Mouse (Mus musculus): Measurements from ENCODE around the gene Slc43a1.

The Slc43a1 gene

DNA sequence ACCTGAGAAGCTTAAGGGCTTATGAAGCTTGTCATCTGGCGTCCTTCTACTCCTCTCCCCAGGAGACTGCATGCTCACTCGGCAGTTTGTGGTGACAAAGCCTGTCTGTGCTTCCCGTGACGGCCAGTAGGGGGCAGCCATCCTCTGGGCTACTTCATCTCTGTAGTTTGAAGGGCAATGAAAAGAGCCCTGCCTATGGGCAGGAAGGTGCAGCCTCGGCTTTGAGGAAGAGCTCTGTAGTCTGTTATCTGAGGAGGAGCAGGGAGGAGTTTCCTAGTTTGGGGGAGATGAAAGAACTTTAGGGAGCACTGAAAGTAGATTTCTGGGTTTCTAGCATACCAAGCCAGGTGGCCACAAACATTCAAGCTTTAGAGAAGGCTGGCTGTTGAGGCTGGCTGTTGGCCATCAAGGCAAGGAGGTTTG is 29.9 kb downstream of the Slc43a1 start:
- in situ Hi-C loops (cut with MboI, MseI), result no loop called here

DNA sequence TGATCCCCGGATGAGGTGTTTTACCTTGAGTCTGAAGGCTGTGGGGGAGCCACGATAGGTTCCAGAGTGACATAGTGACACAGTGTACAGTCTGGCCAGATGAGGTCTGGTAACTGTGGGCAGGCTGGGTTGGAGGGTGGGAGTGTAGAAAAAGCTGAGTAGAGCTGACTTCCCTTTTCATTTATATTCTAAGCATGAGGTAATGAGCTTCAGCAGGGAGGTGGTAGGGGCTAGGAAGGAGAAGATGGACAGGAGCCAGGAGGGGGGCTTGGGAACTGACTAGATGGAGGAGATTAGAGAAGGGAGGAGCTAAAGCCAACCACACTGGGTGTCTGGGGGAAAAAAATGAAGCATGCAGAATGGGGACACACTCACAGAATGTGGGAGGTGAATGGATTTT is 30.3 kb downstream of the Slc43a1 start:
- in situ Hi-C loops (cut with MboI, MseI), result no loop called here

DNA sequence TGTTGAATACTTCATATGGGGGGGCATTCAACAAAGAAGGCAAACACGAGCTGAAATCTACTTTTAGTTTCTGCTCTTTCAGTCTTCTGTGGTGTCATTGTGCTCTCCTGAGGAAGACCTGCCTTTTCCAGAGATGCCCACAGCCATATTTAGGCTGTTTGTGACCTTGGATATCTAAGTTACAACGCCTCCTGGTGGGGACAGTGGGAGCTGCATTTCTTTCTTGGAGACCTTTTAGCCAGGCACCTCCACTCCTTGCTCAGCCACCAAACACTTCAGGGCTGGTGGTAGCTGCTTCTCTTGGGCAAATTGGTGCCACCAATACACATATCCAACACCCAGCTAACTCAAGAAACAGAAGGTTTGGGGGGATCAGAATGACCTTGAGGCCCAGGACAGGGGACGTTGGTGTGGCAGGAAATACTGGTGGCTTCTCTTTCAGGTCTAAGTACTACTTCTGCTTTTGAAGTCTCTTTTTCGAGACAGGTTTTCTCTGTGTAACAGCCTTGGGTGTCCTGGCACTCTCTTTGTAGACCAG is 32.0 kb downstream of the Slc43a1 start:
- in situ Hi-C loops (cut with MboI, MseI), result loop anchor here (5.0 kb wide), 1 partner anchor 87 kb away; no protein-coding TSS in a partner anchor

DNA sequence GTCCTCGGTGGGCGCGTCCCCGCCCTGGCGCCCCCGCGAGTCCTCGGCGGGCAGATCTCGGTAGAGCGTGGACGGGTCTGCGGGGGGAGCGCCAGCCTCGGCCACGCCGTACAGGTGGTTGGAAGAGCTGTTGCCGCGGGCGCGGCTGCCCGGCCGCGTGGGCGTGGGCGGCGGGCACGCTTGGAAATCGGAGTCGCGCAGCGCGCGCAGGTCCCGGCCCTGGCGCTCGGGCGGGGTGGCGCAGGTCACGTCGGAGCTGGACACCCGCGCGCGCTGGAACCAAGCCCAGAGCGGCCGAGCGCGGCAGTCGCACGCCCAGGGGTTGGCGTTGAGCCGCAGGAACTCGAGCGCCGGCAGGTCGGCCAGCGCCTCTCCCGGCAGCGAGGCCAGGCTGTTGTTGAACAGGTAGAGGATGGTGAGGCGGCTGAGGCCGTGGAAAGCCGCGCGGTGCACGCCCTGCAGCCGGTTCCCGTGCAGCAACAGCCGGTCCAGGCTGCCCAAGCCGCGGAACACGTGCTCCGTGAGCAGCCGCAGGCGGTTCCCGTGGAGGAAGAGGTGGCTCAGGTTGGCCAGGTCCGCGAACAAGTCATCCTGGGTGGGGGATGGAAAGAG is 33.6 kb downstream of the Slc43a1 start:
- in situ Hi-C loops (cut with MboI, MseI), result loop anchor here (5.0 kb wide), 1 partner anchor 85 kb away; no protein-coding TSS in a partner anchor

GRCm38 (mm10) chr2:84875842-84876241 is 37.2 kb downstream of the Slc43a1 start:
- in situ Hi-C loops (cut with MboI, MseI), result no loop called here

DNA sequence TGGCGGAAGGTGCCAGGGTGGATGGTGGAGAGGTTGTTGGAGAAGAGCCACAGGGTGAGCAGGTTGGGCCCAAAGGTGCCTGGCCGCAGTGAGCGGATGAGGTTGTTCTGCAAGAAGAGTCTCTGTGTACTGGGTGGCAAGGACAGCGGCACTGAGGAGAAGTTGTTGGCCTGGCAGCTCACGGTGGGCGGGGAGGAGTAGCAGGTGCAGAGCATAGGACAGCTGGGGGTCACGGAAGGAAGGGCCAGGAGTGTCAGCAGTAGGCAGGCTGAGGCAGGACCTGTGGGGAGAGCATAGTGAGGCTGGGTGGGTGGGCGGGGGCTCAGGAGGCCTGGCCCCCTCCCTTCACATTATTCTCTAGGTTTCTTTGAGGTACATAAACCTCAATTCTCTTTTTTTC is 41.9 kb downstream of the Slc43a1 start:
- in situ Hi-C loops (cut with MboI, MseI), result no loop called here

- in situ Hi-C loops (cut with MboI, MseI), result no loop called here
Observed at GRCm38 (mm10) chr2:84882606-84883005, 44.0 kb downstream of the Slc43a1 start.

DNA sequence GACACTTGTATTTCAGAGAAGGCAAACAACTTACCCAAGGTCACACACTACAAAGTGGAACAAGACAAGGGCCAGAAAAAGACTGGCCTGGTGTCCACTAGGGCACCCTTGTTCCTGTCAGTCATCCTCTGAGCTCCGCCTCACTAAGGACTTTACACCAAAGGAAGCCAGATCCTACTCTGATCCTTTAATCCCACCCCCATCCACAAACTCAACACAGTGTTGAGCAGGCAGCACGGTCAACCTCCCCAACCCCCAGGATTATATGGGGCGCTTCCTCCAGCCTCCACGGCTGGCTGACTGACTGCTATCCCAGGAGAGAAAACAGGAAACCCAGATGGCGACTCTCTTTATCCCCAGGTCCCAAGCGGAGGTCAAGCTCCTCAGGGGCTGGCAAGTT is 44.4 kb downstream of the Slc43a1 start:
- in situ Hi-C loops (cut with MboI, MseI), result no loop called here

DNA sequence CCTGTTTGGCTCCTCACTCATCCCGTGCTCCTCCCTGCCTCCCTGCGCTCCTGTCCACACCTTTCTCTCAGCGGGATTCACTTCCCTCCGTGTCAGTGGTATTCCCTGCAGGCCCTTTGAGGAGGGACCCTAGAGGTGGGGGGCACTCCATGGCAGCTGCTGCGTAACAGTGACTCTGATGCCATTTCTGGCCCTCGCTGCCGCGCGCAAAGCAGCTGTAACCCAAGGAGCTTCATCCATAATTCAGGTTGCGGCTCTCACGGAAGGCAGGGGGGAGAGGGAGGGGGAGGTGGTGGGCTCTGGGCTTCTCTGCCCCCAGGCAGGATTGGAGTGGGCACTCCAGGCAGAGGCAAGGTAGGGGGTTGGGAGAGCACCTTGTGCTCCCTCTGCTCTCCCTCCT is 44.9 kb downstream of the Slc43a1 start:
- in situ Hi-C loops (cut with MboI, MseI), result no loop called here

- in situ Hi-C loops (cut with MboI, MseI), result no loop called here
Observed at GRCm38 (mm10) chr2:84883942-84884341, 45.3 kb downstream of the Slc43a1 start.

GRCm38 (mm10) chr2:84884611-84885010 is 46.0 kb downstream of the Slc43a1 start:
- in situ Hi-C loops (cut with MboI, MseI), result no loop called here

- in situ Hi-C loops (cut with MboI, MseI), result no loop called here
Observed at GRCm38 (mm10) chr2:84885084-84886055, 46.7 kb downstream of the Slc43a1 start.

DNA sequence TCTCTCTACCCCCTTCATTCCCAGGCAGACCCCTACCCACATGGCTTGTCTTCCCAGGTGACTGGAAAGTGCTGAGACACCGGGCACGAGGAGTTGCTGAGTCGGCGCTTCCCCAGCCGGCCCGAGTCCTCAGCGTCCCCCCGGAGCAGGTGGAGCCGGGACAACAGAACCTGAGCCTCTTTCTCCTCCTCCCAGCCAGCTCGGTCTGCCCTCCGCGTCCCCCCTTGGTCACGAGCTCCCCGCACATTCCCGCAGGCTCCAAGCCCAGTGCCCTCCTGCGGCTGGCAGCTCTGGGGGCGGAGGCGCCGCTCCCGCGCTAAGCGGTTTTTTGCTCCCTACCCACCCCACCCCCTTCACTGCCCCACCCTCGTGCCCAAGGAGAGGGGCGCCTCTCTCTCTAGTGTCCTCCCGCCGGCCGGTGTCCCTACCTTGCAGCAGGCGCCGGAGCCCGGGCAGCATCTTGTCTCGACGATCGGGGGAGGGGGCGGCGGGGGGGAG is 47.6 kb downstream of the Slc43a1 start, which contains the start of gene Rtn4rl2:
TSS of gene Rtn4rl2 (minus strand) at position 477 of the 498 bp plus-strand sequence.
- in situ Hi-C loops (cut with MboI, MseI), result no loop called here

DNA sequence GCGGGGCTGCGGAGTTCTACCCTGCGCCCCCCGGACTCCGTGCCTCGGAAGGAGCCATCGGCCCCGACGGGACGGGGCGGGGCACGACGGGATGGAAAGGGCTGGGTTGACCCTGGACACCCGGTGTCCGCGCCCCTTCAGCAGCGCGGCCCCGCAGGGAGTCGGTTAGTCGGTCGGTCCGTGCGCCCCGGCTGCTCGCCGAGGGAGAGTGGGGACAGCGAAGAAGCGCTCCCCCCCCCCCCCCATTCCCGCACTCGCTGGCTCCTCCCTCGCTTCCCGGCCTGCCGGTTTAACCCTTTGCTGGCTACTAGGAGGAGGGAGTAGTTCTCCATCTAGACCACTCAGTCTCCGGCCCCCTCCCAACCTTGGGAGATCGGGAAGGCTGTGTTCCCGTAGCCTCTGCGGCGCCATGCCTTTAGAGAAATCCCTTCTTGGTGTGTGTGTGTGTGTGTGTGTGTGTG is 48.2 kb downstream of the Slc43a1 start:
- in situ Hi-C loops (cut with MboI, MseI), result no loop called here

DNA sequence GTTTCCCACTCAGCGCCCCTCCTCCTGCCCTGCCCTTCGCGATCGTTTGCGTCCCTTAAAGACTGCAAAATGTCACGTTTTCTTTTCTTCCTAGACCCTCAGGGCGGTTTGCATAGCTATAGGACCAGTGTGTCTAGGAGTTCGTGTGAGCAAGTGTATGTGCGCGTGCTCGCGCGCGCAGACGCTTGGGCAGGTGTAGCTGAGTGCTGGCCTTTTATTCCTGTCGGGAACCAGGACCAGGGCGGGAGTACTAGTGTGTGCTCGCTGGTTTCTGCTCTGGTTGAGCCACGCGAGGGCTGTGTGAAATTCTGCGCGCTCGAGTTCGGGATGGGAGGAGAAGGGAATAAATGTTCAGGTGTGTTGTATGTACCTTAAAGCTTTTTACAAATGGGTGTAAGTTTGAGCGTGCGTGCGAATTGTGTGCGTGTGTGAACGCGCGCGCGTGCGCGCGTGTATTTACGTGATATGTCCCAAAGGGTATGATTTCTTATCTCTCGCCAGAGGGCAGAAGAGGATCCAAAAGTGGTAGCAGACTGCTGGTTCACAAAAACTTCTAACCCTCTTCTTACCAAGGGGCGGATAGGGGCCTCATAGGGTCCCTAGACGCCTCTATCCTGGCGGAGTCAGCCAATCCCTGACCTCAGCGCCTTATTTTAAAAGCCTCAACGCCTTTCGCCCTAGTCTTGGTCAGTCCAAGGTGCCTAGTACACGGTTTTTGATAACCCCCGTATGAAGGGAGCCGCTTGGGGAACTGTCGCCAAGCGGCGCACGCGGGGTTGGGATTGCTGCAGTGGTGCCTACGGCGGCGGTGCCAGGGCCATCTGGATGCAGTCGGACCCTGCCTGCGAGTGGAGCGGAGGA is 49.0 kb downstream of the Slc43a1 start:
- in situ Hi-C loops (cut with MboI, MseI), result no loop called here

DNA sequence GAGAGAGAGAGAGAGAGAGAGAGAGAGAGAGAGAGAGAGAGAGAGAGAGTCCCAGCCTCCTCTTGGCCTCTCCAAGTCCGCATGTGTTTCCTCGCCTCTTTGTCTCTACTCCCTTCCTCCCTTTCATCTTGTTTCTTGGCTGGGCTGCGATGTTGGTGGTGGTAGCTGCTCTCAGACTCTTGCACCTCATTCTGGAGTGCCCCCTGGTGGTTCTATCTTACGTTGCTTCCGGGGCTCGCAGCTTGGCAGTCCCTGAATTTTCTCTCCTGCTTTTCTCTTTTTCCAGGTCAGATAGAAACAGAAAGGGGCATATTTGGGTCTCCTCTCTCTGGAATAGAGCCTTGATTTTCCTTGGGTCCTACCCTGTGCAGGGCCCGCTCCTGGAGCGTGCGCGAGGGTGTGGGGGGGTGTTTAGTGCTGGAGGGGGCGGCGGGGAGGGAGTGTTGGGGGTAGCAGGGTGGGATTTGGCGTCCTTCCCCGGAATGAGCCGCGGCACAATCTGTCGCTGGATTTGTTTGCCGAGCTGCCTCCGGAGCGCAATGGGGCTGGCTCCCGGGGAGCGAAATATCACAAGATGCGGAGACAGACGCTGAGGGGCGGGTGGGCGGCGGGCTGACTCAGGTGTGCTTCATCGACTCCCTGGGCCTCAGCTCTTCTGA is 50.1 kb downstream of the Slc43a1 start:
- in situ Hi-C loops (cut with MboI, MseI), result no loop called here

DNA sequence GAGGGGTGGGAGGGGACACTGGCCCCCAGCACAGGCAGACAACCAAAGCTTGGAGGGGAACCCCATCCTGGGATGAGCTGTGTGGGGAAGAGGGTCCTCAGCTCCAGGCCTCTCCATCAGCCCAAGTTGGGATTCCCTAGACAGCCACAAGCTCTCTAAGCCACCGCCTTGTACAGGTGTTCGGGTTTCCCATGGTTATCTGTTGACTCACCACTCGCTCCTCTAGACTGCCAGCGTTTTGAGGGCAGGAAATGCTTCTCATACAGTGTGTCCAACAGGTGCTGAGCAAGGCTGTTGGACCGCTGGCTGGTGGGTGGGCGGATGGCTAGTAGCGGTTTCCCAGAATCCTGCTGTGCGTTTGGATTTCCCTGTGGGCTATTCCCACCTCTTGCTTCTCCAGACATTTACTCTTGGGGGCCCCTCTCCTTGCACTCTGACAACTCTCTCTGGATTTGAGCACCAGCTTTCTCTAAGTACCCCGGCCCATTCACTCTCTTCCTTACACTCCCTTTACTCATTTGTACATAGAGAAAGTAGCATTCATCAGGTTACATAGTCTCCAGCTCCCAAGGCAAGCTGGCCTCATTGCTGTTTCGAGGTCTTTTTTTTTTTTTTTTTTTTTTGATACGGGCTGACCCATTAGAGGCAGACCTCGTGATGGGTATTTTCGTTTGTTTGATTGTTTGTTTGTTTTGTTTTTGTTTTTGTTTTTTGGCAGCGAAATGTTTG is 50.8 kb downstream of the Slc43a1 start:
- in situ Hi-C loops (cut with MboI, MseI), result no loop called here

GRCm38 (mm10) chr2:84890045-84890340 is 51.3 kb downstream of the Slc43a1 start:
- in situ Hi-C loops (cut with MboI, MseI), result no loop called here

DNA sequence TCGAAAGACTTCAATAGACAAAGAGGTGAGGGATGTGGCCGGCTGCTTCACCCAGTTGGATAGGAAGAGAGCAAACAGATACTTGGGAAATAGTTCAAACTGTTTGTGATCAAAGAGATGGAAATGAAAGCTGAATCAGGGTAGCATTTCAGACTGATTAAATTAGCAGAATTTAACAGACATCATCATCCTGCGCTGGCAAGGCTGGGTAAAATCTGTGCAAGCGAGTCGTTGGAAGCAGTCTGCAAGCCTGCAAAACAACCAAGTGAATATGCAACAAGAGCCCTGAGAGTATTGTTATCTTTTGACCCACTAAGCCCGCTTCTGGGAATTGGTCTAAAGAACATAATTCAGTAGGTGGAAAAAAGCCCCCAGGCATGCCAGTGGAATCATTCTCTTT is 54.7 kb downstream of the Slc43a1 start:
- in situ Hi-C loops (cut with MboI, MseI), result no loop called here
